Mouse (Mus musculus) lung, postnatal 0 days (tissue): ENCODE measurements around the gene Rab42. TPM values are rescaled to one million over a fixed set of nuclear protein-coding genes. Genes with fewer than 3 reads are reported as not detected.
A peak's percentile ranks its signal among the peaks of the same experiment; 100 is the strongest.

Experiments
- ATAC-seq: fragments of 200-750 bp; cut with Nextera tagmentation; 2 replicates; pipeline ENCODE4 v1.8.0; 2017; ENCODE audit warnings: moderate library complexity
- DNase-seq: peaks from one replicate; pipeline ENCODE4 v3.0.0-alpha.2; 2016; ENCODE audit warnings: low spot score
- H3K27ac ChIP-seq: fragments of 300-500 bp; sonication (generic); 2 replicates; pipeline ENCODE4 v1.5.1; 2014; ENCODE audit warnings: antibody characterized with exemption, mild to moderate bottlenecking, low read length, mixed read lengths
- H3K27me3 ChIP-seq: fragments of 300-500 bp; sonication (generic); replicated peaks from 2 replicates; pipeline ENCODE4 v1.6.1; 2014; ENCODE audit warnings: low read length, mixed read lengths; ENCODE audit not compliant: insufficient read depth
- H3K36me3 ChIP-seq: fragments of 300-500 bp; sonication (generic); 2 replicates; pipeline ENCODE4 v1.6.1; 2014; ENCODE audit warnings: low read length, mixed read lengths; ENCODE audit not compliant: insufficient read depth
- H3K4me1 ChIP-seq: fragments of 300-500 bp; sonication (generic); 2 replicates; pipeline ENCODE4 v1.6.1; 2014; ENCODE audit warnings: antibody characterized with exemption, low read depth, low read length, mixed read lengths; ENCODE audit not compliant: insufficient read depth
- H3K4me2 ChIP-seq: fragments of 300-500 bp; sonication (generic); replicated peaks from 2 replicates; pipeline ENCODE4 v1.6.1; 2014; ENCODE audit warnings: low read depth, mild to moderate bottlenecking, low read length, moderate library complexity, mixed read lengths
- H3K4me3 ChIP-seq: fragments of 300-500 bp; sonication (generic); 2 replicates; pipeline ENCODE4 v1.5.1; 2014; ENCODE audit warnings: low read depth, low read length
- H3K9ac ChIP-seq: fragments of 300-500 bp; sonication (generic); replicated peaks from 2 replicates; pipeline ENCODE4 v1.6.1; 2014; ENCODE audit warnings: low read depth, mild to moderate bottlenecking
- H3K9me3 ChIP-seq: fragments of 300-500 bp; sonication (generic); 2 replicates; pipeline ENCODE4 v1.6.1; 2016; ENCODE audit warnings: low read length, mixed read lengths
- CTCF ChIP-seq: IDR thresholded peaks from 2 replicates; pipeline ENCODE4 v1.5.1; 2016; ENCODE audit warnings: antibody characterized with exemption, mild to moderate bottlenecking
- EP300 ChIP-seq: IDR thresholded peaks from 2 replicates; pipeline ENCODE4 v1.6.1; 2016; ENCODE audit warnings: antibody characterized with exemption, mild to moderate bottlenecking, control low read depth
- WGBS: fragments of 180-500 bp; shearing (Covaris S2); extraction: QIAGEN DNeasy Blood & Tissue Kit; methylation state at CpG from one replicate; pipeline ENCODE4 v1.1.7; 2014; 5-methylcytosine and 5-hydroxymethylcytosine counted together
- polyA plus RNA-seq: library from polyadenylated mRNA; unstranded; fragments of >200 nt; fragmentation: Nextera tagmentation; extraction: Ambion mirVana; gene quantifications from 2 replicates; pipeline ENCODE4 v1.2.1, GENCODE M21; 2015

Rab42 gene
- polyA plus RNA-seq, 1 experiment from 2014 or later: 3.1 TPM

DNA sequence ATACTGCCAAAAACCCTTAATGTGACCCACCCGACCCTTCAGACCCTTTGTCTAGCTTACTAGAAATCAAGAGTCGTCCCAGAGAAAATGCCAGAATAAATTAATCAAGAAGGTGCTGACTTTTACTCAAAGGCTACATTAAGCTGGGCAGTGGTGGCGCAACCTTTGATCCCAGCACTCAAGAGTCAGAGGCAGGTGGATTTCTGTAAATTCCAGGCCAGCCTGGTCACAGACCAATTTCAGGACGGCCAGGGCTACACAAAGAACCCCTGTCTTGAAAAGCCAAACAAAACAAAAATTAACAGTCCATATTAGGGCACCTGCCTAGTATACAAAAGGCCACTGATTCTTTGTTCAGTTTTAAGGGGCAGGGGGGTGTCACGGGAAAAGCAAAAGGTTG, 23.3 kb upstream of the Rab42 start:
- H3K4me2 ChIP-seq: no peak overlapping the region
- no peak for DNase-seq
- H3K9me3 ChIP-seq: no peaks in the 10 kb centered on the region
- H3K27ac ChIP-seq: no peak overlapping the region
- H3K27me3 ChIP-seq: no peaks in the 10 kb centered on the region
- no peak for ATAC-seq
- H3K36me3 ChIP-seq: 0 out of 2 replicates have a peak, but pooled peaks cover 16% of the 10 kb centered on the region
- no peak overlapping the region for H3K9ac ChIP-seq
- TF ChIP-seq EP300 (no peak), CTCF (no peak)
- 0 out of 2 replicates have a peak, but pooled peaks cover 7% of the 10 kb centered on the region for H3K4me1 ChIP-seq
- 74% methylated on average over 5 of the region's 5 CpGs for WGBS
- no peak overlapping the region for H3K4me3 ChIP-seq

DNA sequence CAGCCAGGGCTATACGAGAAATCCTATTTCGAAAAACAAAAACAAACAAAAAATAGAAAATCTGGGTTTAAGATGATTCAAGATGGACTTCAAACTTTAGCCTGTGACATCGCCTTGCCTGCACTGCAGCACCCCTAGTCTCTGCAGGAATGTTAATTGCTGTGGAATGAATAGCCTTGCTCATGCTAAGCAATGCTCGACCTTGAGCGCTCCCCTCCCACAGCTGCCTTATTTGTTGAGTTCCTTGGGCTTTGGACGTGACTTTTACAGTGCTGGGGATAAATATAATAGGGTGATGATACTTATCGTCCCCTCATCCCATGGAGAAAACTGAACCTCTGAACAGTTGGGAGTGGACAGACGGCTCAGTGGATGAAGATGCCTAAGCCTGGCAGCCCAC, 12.5 kb upstream of the Rab42 start:
- Histone ChIP-seq H3K27me3 (no peaks in the 10 kb centered on the region), H3K9me3 (no peaks in the 10 kb centered on the region), H3K9ac (no peak overlapping the region), H3K27ac (no peak overlapping the region), H3K4me1 (no peaks in the 10 kb centered on the region), H3K36me3 (peaks cover 17% of the 10 kb centered on the region; the same call in 1 of the 2 replicates), H3K4me2 (no peak overlapping the region), H3K4me3 (no peak overlapping the region)
- no peak for TF ChIP-seq EP300
- no peak for TF ChIP-seq CTCF
- DNase-seq: no peak
- ATAC-seq: no peak
- WGBS: 89% methylated on average over 8 of the region's 8 CpGs

GRCm38 (mm10) chr4:132312627-132313026, 9.4 kb upstream of the Rab42 start:
- TF ChIP-seq CTCF (no peak), EP300 (no peak)

DNA sequence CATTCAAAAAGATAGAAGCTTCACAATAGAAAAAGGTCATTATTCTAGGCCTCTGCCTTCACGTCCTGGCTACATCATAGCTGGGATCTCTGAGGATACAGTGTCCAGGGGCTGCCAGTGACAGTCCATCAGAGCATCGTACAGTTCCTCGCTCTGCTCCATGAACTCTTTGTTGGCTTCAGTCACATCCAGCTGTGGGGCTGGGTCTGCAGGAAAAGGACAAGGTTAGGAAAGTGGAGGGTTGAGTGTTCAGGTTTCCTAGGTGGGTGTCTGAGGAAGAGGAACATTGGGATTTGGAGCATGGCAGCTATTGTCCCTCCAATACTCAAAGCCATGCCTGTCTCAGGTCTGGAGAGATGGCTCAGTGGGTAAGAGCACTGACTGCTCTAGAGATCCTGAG, 8.6 kb upstream of the Rab42 start:
- DNase-seq (no peak), ATAC-seq (no peak)
- Histone ChIP-seq H3K4me1 (peaks cover 9% of the 10 kb centered on the region; the same call in 1 of the 2 replicates), H3K9ac (no peak overlapping the region), H3K27ac (no peak overlapping the region), H3K27me3 (no peaks in the 10 kb centered on the region), H3K4me3 (no peak overlapping the region), H3K4me2 (no peak overlapping the region), H3K9me3 (no peaks in the 10 kb centered on the region), H3K36me3 (peaks cover 9% of the 10 kb centered on the region; the same call in 1 of the 2 replicates)
- WGBS: 47% methylated on average over 3 of the region's 3 CpGs
- TF ChIP-seq CTCF: no peak
- TF ChIP-seq EP300: no peak

More at GRCm38 (mm10) chr4:132312627-132313026, 9.4 kb upstream of the Rab42 start:
- WGBS: 84% methylated on average over 5 of the region's 5 CpGs
- Histone ChIP-seq H3K27ac (no peak overlapping the region), H3K9ac (no peak overlapping the region), H3K4me1 (peaks cover 9% of the 10 kb centered on the region; the same call in 1 of the 2 replicates), H3K27me3 (no peaks in the 10 kb centered on the region), H3K4me2 (no peak overlapping the region), H3K4me3 (no peak overlapping the region), H3K36me3 (peaks cover 12% of the 10 kb centered on the region; the same call in 1 of the 2 replicates), H3K9me3 (no peaks in the 10 kb centered on the region)
- ATAC-seq (no peak), DNase-seq (no peak)

GRCm38 (mm10) chr4:132311209-132311608, 8.0 kb upstream of the Rab42 start:
- H3K9me3 ChIP-seq: no peaks in the 10 kb centered on the region
- TF ChIP-seq CTCF (no peak), EP300 (no peak)
- no peak overlapping the region for H3K27ac ChIP-seq
- no peak overlapping the region for H3K4me3 ChIP-seq
- no peaks in the 10 kb centered on the region for H3K27me3 ChIP-seq
- 0 out of 2 replicates have a peak, but pooled peaks cover 5% of the 10 kb centered on the region for H3K36me3 ChIP-seq
- H3K9ac ChIP-seq: no peak overlapping the region
- ATAC-seq (no peak), DNase-seq (no peak)
- WGBS: 38% methylated on average over 1 of the region's 1 CpGs
- no peak overlapping the region for H3K4me2 ChIP-seq
- H3K4me1 ChIP-seq: peaks cover 9% of the 10 kb centered on the region; the same call in 1 of the 2 replicates

- peak; percentile 18 for ATAC-seq
- H3K4me1 ChIP-seq: peaks cover 9% of the 10 kb centered on the region; the same call in 1 of the 2 replicates
- 0 out of 2 replicates have a peak, but pooled peaks cover 5% of the 10 kb centered on the region for H3K36me3 ChIP-seq
- peak; percentile 71 for DNase-seq
- peak overlapping the region; percentile 78; the same call in 1 of the 2 replicates for H3K4me3 ChIP-seq
- peak overlapping the region; percentile 87; the same call in 1 of the 2 replicates for H3K9ac ChIP-seq
- H3K9me3 ChIP-seq: no peaks in the 10 kb centered on the region
- 33% methylated on average over 10 of the region's 10 CpGs for WGBS
- TF ChIP-seq EP300 (no peak), CTCF (peak; percentile 69)
- H3K27me3 ChIP-seq: no peaks in the 10 kb centered on the region
- H3K4me2 ChIP-seq: peak overlapping the region; percentile 76
- H3K27ac ChIP-seq: no peak overlapping the region
Observed at GRCm38 (mm10) chr4:132309849-132310472, 6.8 kb upstream of the Rab42 start.
